Mouse (Mus musculus) megakaryocyte progenitor cell, adult 5-6 weeks (primary cell): ENCODE data around the gene Stc2. TPM values are rescaled to one million over a fixed set of nuclear protein-coding genes. Genes with fewer than 3 reads are reported as not detected.

ENCODE experiments used
- ATAC-seq: replicated peaks from 2 replicates; pipeline ENCODE4 v1.8.0; 2016; ENCODE audit warnings: mild to moderate bottlenecking, moderate TSS enrichment, inconsistent platforms; ENCODE audit not compliant: poor library complexity
- total RNA-seq, 2 experiments: library from RNA; stranded (forward) in 1 of 2; stranded (reverse) in 1 of 2; fragments of 157-497, 149-512 nt in 1 of 2; fragments of 200-1000 nt in 1 of 2; gene quantifications; 2 replicates each; pipeline versions ENCODE4 v1.2.3 to v1.2.4; 2015 to 2017

Gene Stc2
- total RNA-seq (2015) (0.17 and 0.22 TPM in 2 replicates), total RNA-seq (2017) (0.37 and 1.3 TPM in 2 replicates)

GRCm38 (mm10) chr11:31369648-31370286 is at the start of gene Stc2:
TSS of gene Stc2 (minus strand) at chr11:31370074.
- ATAC-seq, result peak; percentile 12; the same call in 1 of the 2 replicates

GRCm38 (mm10) chr11:31417071-31417470 is 47.2 kb upstream of the Stc2 start:
- ATAC-seq, result no peak

- ATAC-seq, result no peak
Measured at GRCm38 (mm10) chr11:31412376-31412775, 42.5 kb upstream of the Stc2 start.

GRCm38 (mm10) chr11:31406736-31407135 is 36.9 kb upstream of the Stc2 start:
- no peak for ATAC-seq

GRCm38 (mm10) chr11:31403080-31403479 is 33.2 kb upstream of the Stc2 start:
- no peak for ATAC-seq

- no peak for ATAC-seq
Measured at GRCm38 (mm10) chr11:31398604-31399003, 28.7 kb upstream of the Stc2 start.

- no peak for ATAC-seq
Measured at GRCm38 (mm10) chr11:31396638-31397417, 27.0 kb upstream of the Stc2 start.

- ATAC-seq, result no peak
Measured at GRCm38 (mm10) chr11:31394026-31394425, 24.2 kb upstream of the Stc2 start.

GRCm38 (mm10) chr11:31392340-31392739 is 22.5 kb upstream of the Stc2 start:
- ATAC-seq, result no peak

- no peak for ATAC-seq
Measured at GRCm38 (mm10) chr11:31388890-31389289, 19.0 kb upstream of the Stc2 start.

GRCm38 (mm10) chr11:31387526-31387925 is 17.7 kb upstream of the Stc2 start:
- ATAC-seq, result no peak

- no peak for ATAC-seq
Measured at GRCm38 (mm10) chr11:31386571-31386970, 16.7 kb upstream of the Stc2 start.

- ATAC-seq, result no peak
Measured at GRCm38 (mm10) chr11:31383968-31384367, 14.1 kb upstream of the Stc2 start.

- no peak for ATAC-seq
Measured at GRCm38 (mm10) chr11:31382145-31382544, 12.3 kb upstream of the Stc2 start.

- peak; percentile 78 for ATAC-seq
Measured at GRCm38 (mm10) chr11:31373438-31373837, 3.6 kb upstream of the Stc2 start.

GRCm38 (mm10) chr11:31372206-31372605 is 2.3 kb upstream of the Stc2 start:
- ATAC-seq, result no peak

GRCm38 (mm10) chr11:31371256-31371838 is 1.5 kb upstream of the Stc2 start:
- no peak for ATAC-seq

- ATAC-seq, result no peak
Measured at GRCm38 (mm10) chr11:31370436-31371230, 759 bp upstream of the Stc2 start.

- peak; percentile 65 for ATAC-seq
Measured at GRCm38 (mm10) chr11:31368965-31369647, 768 bp downstream of the Stc2 start.

- no peak for ATAC-seq
Measured at GRCm38 (mm10) chr11:31368252-31368964, 1.5 kb downstream of the Stc2 start.
